Mouse (Mus musculus): Measurements from ENCODE around the gene Cd101. TPM values are rescaled to one million over a fixed set of nuclear protein-coding genes. Genes with fewer than 3 reads are reported as not detected.

Gene Cd101
- polyA plus RNA-seq, 1 experiment from 2014 or later = 0.14 TPM

DNA sequence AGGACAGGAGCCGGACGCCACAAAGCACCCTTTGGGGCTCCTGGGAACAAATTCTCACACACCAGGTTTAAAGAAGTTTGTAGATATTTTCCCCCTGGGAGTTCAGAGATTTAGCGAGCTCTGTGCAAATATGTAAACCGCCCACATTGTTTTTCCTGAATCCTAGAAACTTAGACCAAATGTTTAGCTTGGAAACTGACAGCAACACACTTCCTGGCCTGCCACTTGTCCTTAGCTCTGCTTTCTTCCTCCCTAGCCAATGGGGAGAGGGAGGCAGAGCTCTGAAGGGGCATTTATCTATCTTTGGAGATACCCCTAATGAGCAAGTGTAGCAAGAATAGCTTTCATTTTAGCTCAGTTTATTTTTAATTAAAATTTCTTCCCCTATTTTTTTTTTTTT, 14.1 kb downstream of the Cd101 start:
- Histone ChIP-seq H3K9ac (no peak overlapping the region), H3K27me3 (replicated peaks) (no peaks in the 10 kb centered on the region), H3K36me3 (no peaks in the 10 kb centered on the region), H3K4me1 (no peaks in the 10 kb centered on the region), H3K4me3 (replicated peaks) (no peak overlapping the region), H3K9me3 (no peaks in the 10 kb centered on the region), H3K4me2 (no peak overlapping the region), H3K27ac (no peak overlapping the region; the same call in 1 of the 2 replicates)
- 38% methylated on average over 4 of the region's 4 CpGs for WGBS
- ATAC-seq (ENCODE audit: insufficient read depth, low FRiP score, low read depth) = no peak

DNA sequence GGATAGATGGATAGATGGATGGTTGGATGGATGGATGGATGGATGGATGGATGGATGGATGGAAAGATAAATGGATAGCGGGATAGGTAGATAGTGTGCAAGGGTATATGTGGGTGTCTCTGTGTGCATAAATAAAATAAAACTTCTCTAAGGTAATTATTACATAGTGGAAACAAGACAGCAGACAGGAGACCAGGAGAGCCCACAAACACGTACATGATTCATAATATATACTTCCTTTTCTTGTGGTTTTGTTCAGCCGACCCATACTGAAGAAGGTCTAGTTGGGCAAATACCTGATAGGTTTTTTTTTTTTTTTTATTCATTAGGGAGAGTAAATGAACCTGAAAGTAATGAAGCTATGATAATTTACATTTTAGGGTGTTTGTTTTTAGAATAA, 15.8 kb downstream of the Cd101 start:
- no peaks in the 10 kb centered on the region for H3K4me1 ChIP-seq
- no peaks in the 10 kb centered on the region for H3K9me3 ChIP-seq
- H3K4me3 ChIP-seq (replicated peaks) = no peak overlapping the region
- no peak overlapping the region for H3K9ac ChIP-seq
- 83% methylated on average over 3 of the region's 3 CpGs for WGBS
- no peak overlapping the region for H3K4me2 ChIP-seq
- no peaks in the 10 kb centered on the region for H3K36me3 ChIP-seq
- no peak overlapping the region for H3K27ac ChIP-seq
- no peak for ATAC-seq (ENCODE audit: insufficient read depth, low FRiP score, low read depth)
- no peaks in the 10 kb centered on the region for H3K27me3 ChIP-seq (replicated peaks)

DNA sequence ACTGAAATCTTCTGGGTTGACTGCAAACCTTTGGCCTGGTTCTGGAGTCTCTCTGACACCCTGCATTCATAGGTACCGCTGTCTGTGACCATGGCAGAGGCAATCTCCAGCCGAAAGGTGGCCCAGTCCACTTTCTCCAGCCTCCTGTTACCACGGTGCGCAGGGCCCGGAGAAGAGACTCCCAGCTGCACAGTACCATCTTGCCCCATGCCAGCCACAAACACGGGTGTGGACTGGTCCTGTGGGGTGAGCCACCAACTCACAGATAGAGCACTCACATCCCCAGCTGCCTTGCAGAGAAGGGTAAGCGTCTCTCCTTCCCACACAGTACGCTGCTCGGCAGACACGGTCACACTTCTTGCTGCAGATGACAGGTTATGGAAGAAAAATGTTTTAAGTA, 16.4 kb downstream of the Cd101 start:
- H3K4me2 ChIP-seq = no peak overlapping the region
- 89% methylated on average over 10 of the region's 10 CpGs for WGBS
- ATAC-seq (ENCODE audit: insufficient read depth, low FRiP score, low read depth) = no peak

DNA sequence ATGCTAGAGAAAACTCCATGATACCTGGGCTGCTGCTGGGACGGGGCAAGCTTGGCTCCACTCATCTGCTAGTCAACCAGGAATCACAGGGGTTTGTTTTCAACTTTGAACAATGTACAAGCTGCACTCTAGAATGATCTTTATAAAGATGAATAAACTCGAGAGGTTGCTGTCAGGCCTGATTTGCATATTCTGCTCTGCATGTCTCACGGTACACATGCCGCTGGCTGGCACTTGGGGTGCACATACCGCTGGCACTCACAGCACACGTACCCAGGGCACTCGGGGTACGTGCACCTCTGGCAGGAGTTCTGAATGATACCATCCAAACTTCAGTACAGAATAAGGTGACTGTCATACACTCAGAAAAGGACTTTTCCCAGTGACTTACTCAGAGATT, 16.8 kb downstream of the Cd101 start:
- Histone ChIP-seq H3K4me1 (no peaks in the 10 kb centered on the region), H3K4me3 (replicated peaks) (no peak overlapping the region), H3K4me2 (no peak overlapping the region), H3K36me3 (no peaks in the 10 kb centered on the region), H3K9ac (no peak overlapping the region), H3K9me3 (no peaks in the 10 kb centered on the region), H3K27ac (no peak overlapping the region), H3K27me3 (replicated peaks) (no peaks in the 10 kb centered on the region)
- WGBS = 88% methylated on average over 8 of the region's 8 CpGs
- no peak for ATAC-seq (ENCODE audit: insufficient read depth, low FRiP score, low read depth)

More for the DNA sequence above, 16.4 kb downstream of the Cd101 start:
- H3K4me1 ChIP-seq = no peaks in the 10 kb centered on the region
- H3K9ac ChIP-seq = no peak overlapping the region
- no peaks in the 10 kb centered on the region for H3K9me3 ChIP-seq
- no peak overlapping the region for H3K4me3 ChIP-seq (replicated peaks)
- no peaks in the 10 kb centered on the region for H3K27me3 ChIP-seq (replicated peaks)
- no peaks in the 10 kb centered on the region for H3K36me3 ChIP-seq
- no peak overlapping the region for H3K27ac ChIP-seq

DNA sequence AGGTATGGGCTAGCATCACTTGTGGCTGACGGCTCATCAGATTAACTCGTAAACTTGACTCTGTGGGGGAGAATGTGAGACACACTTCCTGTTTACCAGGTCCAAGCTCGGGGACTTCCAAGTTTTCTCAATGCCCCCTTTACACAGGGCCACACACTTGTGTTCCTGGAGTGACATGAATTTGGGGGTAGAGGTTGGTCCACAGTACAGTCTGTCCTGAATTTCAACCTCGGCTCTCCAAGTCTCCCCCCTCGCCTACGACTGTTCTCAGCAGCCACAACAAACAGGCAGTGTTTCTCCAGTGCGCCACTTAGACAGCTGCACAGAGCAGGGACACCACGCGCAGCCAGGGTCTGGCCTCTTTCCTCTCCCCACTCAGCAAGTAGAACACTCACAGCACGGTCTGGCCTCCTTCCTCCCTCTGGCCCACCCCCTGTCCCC, 17.2 kb downstream of the Cd101 start:
- H3K36me3 ChIP-seq = no peaks in the 10 kb centered on the region
- H3K4me1 ChIP-seq = no peaks in the 10 kb centered on the region
- no peaks in the 10 kb centered on the region for H3K9me3 ChIP-seq
- WGBS = 54% methylated on average over 10 of the region's 10 CpGs
- H3K4me3 ChIP-seq (replicated peaks) = no peak overlapping the region
- no peak overlapping the region for H3K27ac ChIP-seq
- no peak overlapping the region for H3K4me2 ChIP-seq
- H3K27me3 ChIP-seq (replicated peaks) = no peaks in the 10 kb centered on the region
- no peak overlapping the region for H3K9ac ChIP-seq
- no peak for ATAC-seq (ENCODE audit: insufficient read depth, low FRiP score, low read depth)

DNA sequence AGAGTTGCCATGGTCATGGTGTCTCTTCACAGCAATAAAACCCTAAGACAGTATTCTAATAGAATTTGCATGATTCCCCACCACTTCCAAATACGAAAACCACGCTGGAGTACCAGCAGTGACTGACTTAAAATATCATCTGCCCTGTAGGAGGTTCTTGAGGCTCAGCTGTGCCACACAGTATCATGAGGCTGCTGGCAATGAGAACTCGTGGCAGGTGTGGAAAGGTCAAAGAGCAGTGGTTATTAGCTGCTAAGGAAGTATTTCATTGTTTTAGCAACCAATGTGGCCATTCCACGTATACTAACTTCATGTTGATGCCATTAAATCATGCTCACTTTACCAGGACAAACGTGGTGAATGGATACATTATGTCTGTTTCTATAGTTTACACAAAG, 18.2 kb downstream of the Cd101 start:
- Histone ChIP-seq H3K4me1 (no peaks in the 10 kb centered on the region), H3K27ac (no peak overlapping the region), H3K4me2 (no peak overlapping the region), H3K9me3 (no peaks in the 10 kb centered on the region), H3K27me3 (replicated peaks) (no peaks in the 10 kb centered on the region), H3K36me3 (no peaks in the 10 kb centered on the region), H3K4me3 (replicated peaks) (no peak overlapping the region), H3K9ac (no peak overlapping the region)
- no peak for ATAC-seq (ENCODE audit: insufficient read depth, low FRiP score, low read depth)
- 61% methylated on average over 5 of the region's 5 CpGs for WGBS

DNA sequence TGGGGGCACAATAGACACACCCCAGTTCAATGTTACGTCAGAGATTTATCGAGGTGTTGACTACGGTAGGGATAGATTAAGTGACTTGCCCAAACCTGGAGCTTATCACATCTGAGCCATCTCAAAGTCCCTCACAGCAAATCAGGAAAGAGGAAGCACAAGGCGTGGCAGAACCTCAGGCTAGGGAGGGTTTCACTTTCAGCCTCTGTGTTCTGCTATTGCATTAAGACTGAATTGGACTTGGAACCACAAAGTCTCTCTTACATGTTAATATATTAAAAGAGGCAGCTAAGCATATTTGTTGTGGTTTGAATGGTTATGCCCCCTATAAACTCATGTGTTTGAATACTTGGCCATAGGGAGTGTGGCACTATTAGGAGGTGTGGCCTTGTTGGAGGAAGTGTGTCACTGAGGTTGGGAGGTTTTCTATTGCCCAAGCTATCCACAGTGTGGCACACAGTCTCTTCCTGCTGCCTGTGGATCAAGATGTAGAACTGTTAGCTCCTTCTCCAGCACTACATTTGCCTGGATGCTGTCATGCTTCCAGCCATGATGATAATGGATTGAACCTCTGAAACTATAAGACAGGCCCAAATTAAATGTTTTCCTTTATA, 18.7 kb downstream of the Cd101 start:
- Histone ChIP-seq H3K4me3 (replicated peaks) (no peak overlapping the region), H3K9ac (no peak overlapping the region), H3K36me3 (no peaks in the 10 kb centered on the region), H3K27ac (no peak overlapping the region), H3K4me1 (no peaks in the 10 kb centered on the region), H3K27me3 (replicated peaks) (no peaks in the 10 kb centered on the region), H3K4me2 (no peak overlapping the region), H3K9me3 (no peaks in the 10 kb centered on the region)
- 79% methylated on average over 4 of the region's 4 CpGs for WGBS
- ATAC-seq (ENCODE audit: insufficient read depth, low FRiP score, low read depth) = no peak

DNA sequence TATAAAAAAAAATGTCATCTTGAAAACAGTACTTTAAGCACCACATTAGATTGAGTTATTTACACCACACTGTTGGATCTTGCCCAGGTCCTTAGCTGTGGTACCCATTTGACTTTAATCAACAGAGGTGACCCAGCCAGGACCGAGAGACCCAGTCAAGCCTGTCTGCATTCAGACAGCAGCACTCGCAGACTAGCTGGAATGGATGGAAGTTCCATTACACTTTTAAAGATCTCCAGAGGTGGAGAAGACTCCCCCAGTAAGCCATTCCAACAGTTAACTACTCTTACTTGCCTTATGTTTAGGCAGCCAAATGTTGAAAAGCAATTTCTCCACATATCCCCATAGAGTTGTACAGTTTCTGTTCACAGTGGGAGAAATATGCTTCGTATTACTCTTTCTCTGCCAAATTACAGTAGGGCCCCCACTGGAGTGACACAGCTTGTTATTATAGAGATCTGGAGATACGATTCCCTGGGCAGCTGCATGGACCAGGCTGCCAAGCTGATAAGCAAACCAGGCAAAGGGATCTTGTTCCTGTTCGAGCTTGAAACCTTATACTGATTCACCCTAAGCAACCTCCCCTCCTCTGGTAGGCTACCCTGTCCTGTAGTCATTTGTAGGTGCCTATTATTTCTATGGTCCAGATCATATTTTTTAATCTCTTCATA, 22.1 kb downstream of the Cd101 start:
- no peak overlapping the region for H3K4me3 ChIP-seq (replicated peaks)
- H3K27ac ChIP-seq = no peak overlapping the region
- 67% methylated on average over 5 of the region's 5 CpGs for WGBS

DNA sequence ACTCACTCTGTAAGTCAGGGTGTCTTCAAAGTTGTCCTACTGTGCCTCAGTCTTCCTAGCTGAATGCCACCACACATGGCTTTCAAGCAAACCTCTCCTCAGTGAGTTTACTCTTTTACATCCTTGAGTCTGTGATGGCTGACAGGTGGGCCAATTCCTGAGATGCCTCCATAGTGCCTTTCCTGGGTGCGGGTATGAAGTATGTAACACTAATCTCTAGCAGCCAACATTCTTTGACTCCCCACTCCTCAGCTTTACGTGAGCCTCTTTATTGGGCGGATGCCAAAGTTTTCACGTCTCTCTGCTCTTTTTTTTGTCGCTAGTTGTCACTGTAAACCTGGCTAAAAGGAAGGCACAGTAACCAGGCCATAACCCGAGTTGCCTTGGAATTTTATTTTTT, 24.0 kb downstream of the Cd101 start:
- no peak overlapping the region for H3K27ac ChIP-seq
- 67% methylated on average over 6 of the region's 6 CpGs for WGBS
- no peaks in the 10 kb centered on the region for H3K4me1 ChIP-seq
- ATAC-seq (ENCODE audit: insufficient read depth, low FRiP score, low read depth) = no peak
- H3K4me3 ChIP-seq (replicated peaks) = no peak overlapping the region
- no peak overlapping the region for H3K9ac ChIP-seq
- no peak overlapping the region for H3K4me2 ChIP-seq
- H3K36me3 ChIP-seq = no peaks in the 10 kb centered on the region
- no peaks in the 10 kb centered on the region for H3K27me3 ChIP-seq (replicated peaks)
- no peaks in the 10 kb centered on the region for H3K9me3 ChIP-seq

More for the DNA sequence above, 22.1 kb downstream of the Cd101 start:
- H3K4me2 ChIP-seq = no peak overlapping the region
- no peaks in the 10 kb centered on the region for H3K36me3 ChIP-seq
- no peak for ATAC-seq (ENCODE audit: insufficient read depth, low FRiP score, low read depth)
- H3K9ac ChIP-seq = no peak overlapping the region
- H3K27me3 ChIP-seq (replicated peaks) = no peaks in the 10 kb centered on the region
- no peaks in the 10 kb centered on the region for H3K9me3 ChIP-seq
- no peaks in the 10 kb centered on the region for H3K4me1 ChIP-seq

DNA sequence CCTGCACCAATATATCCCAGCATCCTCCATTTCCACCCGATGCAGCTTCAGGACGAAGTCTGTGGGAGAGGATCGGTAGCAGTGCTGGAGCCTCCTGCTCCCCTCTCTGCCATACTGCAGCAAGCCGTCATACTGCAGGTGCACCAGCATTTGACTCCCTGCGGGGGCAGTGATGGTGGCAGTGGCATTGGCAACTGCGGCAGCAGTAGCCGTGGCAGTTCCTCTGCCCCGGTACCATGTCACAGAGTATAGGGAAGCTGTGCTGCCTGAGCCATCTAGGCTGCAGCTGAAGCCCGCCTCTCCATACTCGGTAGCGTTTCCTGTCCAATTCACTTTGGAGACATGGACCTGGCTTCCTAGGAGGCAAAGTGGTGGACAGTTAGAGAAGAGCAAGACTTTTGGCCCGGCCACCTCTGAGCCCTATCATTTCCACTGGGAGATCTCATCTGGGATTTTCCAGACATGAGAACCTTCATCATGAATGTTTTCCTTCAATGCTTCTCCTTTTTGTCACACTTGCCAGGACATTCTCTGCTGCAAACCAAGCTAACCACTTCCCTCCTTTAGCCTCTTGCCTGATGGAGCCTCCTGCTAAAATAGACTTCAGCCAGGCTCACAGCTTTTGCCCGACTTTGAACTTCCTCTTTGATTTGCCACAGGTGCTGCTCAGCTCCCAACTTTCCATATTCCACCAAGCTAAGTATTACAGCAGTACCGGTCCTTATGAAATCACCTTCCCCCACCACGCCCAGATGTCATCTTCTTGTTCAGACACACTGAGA, 25.6 kb downstream of the Cd101 start:
- 81% methylated on average over 15 of the region's 15 CpGs for WGBS
- no peak for ATAC-seq (ENCODE audit: insufficient read depth, low FRiP score, low read depth)

DNA sequence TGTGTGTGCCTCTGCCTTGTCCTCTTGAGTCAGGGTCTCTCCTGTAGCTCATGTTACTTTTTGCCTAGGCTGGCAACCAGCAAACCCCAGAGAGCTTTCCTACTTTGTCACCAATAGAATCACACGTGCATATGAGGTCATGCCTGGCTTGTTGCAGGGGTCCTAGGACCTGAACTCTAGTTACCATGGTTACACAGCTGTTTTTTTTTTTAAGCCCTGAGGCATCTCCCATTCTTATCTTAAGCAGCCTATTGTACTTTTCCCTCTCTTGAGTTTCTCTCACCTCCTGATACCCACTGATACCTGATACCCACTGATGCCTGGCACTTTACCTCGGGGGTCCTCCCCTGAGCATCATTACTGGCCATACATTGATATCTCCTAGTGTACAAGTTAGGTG, 29.6 kb downstream of the Cd101 start:
- no peak overlapping the region for H3K27ac ChIP-seq
- no peak overlapping the region for H3K4me3 ChIP-seq (replicated peaks)
- no peak overlapping the region for H3K4me2 ChIP-seq
- no peaks in the 10 kb centered on the region for H3K9me3 ChIP-seq
- no peak overlapping the region for H3K9ac ChIP-seq
- ATAC-seq (ENCODE audit: insufficient read depth, low FRiP score, low read depth) = no peak
- 35% methylated on average over 2 of the region's 2 CpGs for WGBS
- peaks cover 4% of the 10 kb centered on the region; the same call in 1 of the 2 replicates for H3K4me1 ChIP-seq
- no peaks in the 10 kb centered on the region for H3K27me3 ChIP-seq (replicated peaks)
- H3K36me3 ChIP-seq = no peaks in the 10 kb centered on the region

More for the DNA sequence above, 25.6 kb downstream of the Cd101 start:
- Histone ChIP-seq H3K4me1 (no peaks in the 10 kb centered on the region), H3K27ac (no peak overlapping the region; the same call in 1 of the 2 replicates), H3K9ac (no peak overlapping the region), H3K27me3 (replicated peaks) (no peaks in the 10 kb centered on the region), H3K4me3 (replicated peaks) (no peak overlapping the region), H3K4me2 (no peak overlapping the region), H3K36me3 (no peaks in the 10 kb centered on the region), H3K9me3 (no peaks in the 10 kb centered on the region)

DNA sequence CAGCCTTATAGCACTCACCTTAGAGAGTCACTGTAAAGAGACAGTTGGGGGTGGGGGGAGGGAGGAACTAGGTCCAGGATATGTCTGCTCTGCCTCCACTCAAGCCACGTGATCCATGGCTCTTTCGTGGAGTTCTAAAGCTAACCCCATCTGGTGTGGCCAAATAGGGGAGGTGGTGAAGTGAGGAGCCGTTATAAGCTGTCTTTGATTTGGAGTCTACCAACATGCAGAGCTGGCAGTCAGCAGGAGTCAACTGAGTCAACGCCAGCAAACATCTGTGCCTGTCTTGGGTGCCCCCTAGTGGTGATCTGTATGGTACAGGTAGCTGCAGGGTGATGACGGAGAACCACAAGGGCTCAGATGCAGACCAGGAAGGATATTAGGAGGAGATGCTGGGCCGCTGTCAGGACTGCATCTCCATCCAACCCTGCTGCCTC, 30.4 kb downstream of the Cd101 start:
- H3K9me3 ChIP-seq = no peaks in the 10 kb centered on the region
- no peak overlapping the region for H3K9ac ChIP-seq
- no peaks in the 10 kb centered on the region for H3K36me3 ChIP-seq
- ATAC-seq (ENCODE audit: insufficient read depth, low FRiP score, low read depth) = no peak
- H3K4me3 ChIP-seq (replicated peaks) = no peak overlapping the region
- no peak overlapping the region for H3K4me2 ChIP-seq
- H3K4me1 ChIP-seq = peaks cover 4% of the 10 kb centered on the region; the same call in 1 of the 2 replicates
- no peaks in the 10 kb centered on the region for H3K27me3 ChIP-seq (replicated peaks)
- 23% methylated on average over 6 of the region's 6 CpGs for WGBS
- H3K27ac ChIP-seq = no peak overlapping the region

All from stomach, embryonic 15.5 days (tissue).